10 mouse cellular contexts compared by ENCODE assay signal in genomic region chr3:79517884-79518591, GRCm38 (mm10). TPM values are rescaled to one million over a fixed set of nuclear protein-coding genes. Genes with fewer than 3 reads are reported as not detected.
DNase-seq lines count a peak whose midpoint lies in the region; ATAC-seq lines count a peak whose summit lies in the region.
"Had no signal": no experiment of that assay in that cellular context is flagged by ENCODE, and none has a peak within 500 bp of the region (broad histone marks: within the 10 kb centered on the region; RNA-seq: fewer than 3 reads in every experiment).

No protein-coding gene starts in this region.

- no peak overlapping the region for H3K9ac ChIP-seq in forebrain, embryonic 12.5 days
- H3K9ac ChIP-seq: lung, embryonic 14.5 days had no signal

- intact Hi-C loops in heart, postnatal 36 days (cut with DNase I), result loop anchor here (5.0 kb wide), 1 partner anchor 69 kb away; no protein-coding TSS in a partner anchor

- no peak overlapping the region for H3K4me2 ChIP-seq in forebrain, embryonic 12.5 days
- H3K4me2 ChIP-seq: lung, embryonic 14.5 days had no signal

- ATAC-seq in forebrain, embryonic 12.5 days (ENCODE audit: low FRiP score), result no peak
- ATAC-seq in inflammation-experienced regulatory T-cells, adult 6 months, result no peak

- H3K27me3 ChIP-seq in forebrain, embryonic 12.5 days, result no peaks in the 10 kb centered on the region

- H3K9me3 ChIP-seq in forebrain, embryonic 12.5 days, result no peaks in the 10 kb centered on the region

- WGBS in forebrain, embryonic 12.5 days, result 69% methylated on average over 17 of the region's 17 CpGs

- H3K27ac ChIP-seq in forebrain, embryonic 12.5 days, result 0 out of 2 replicates have a peak overlapping the region, but pooled peaks have one; percentile 25

- H3K36me3 ChIP-seq in forebrain, embryonic 12.5 days (replicated peaks), result no peaks in the 10 kb centered on the region

- DNase-seq in heart, adult 18-20 months, result peak; percentile 38 to 59
- DNase-seq in heart, postnatal 36 days, result no peak
- DNase-seq in brain, embryonic 18.5 days (ENCODE audit: low read depth, low spot score), result peak; percentile 18
- DNase-seq in layer of hippocampus, adult 9-11 months, result peak; percentile 63
- no peak for DNase-seq in right cerebral cortex, postnatal 25 days
- no peak for DNase-seq in right cerebral cortex, postnatal 36 days (ENCODE audit: low spot score in 2 of 2)
- DNase-seq: lung, embryonic 14.5 days had no signal

- no peak overlapping the region for H3K4me3 ChIP-seq in forebrain, embryonic 12.5 days (replicated peaks)
- H3K4me3 ChIP-seq: erythroblast, embryonic 14.5 days had no signal

- peaks cover 34% of the 10 kb centered on the region for H3K4me1 ChIP-seq in forebrain, embryonic 12.5 days

RNA-seq across cellular contexts. Expression of gene Fnip2, which starts 49.6 kb away (rescaled TPM):
- total RNA-seq in heart, adult 18-20 months (2021), result 10 to 100 TPM; 24.7 to 24.8 TPM
- total RNA-seq in heart, postnatal 36 days (2021), result 10 to 100 TPM; 13.8 to 20.3 TPM
- 6.2 and 7.3 TPM in 2 replicates for polyA plus RNA-seq in forebrain, embryonic 12.5 days (2016; fragmentation: Nextera tagmentation; extraction: Ambion mirVana)
- under 1 TPM; 0.13 to 0.40 (median 0.29) TPM for polyA plus RNA-seq in inflammation-experienced regulatory T-cells, adult 6 months (2017; shearing (Covaris generic))

Comparison
In these comparisons a context has a peak if more than half of its experiments do, and no peak if none do; other contexts are left out.
1. DNase-seq: peak in heart, adult 18-20 months (2 of 2), brain, embryonic 18.5 days (single experiment) and layer of hippocampus, adult 9-11 months (single experiment); none in heart, postnatal 36 days (0 of 2), right cerebral cortex, postnatal 25 days (single experiment) and right cerebral cortex, postnatal 36 days (0 of 2).